Mouse (Mus musculus) neutrophil, adult 5-6 weeks (primary cell): ENCODE measurements around the gene Trank1. TPM values are rescaled to one million over a fixed set of nuclear protein-coding genes. Genes with fewer than 3 reads are reported as not detected.

ENCODE experiments used
- total RNA-seq: library from RNA; stranded (forward); fragments of 200-1000 nt; gene quantifications from 2 replicates; pipeline ENCODE4 v1.2.3, GENCODE M21; 2017

Gene Trank1
- total RNA-seq, 1 experiment from 2014 or later = not detected

Other genes with a start within 250 kb of the Trank1 start
- gene Lrrfip2, start 194.1 kb upstream of the Trank1 start, total RNA-seq = 95.8 and 97.4 TPM in 2 replicates
- 51.4 and 55.0 TPM in 2 replicates for gene Mlh1, start 39.9 kb upstream of the Trank1 start, total RNA-seq
- gene Epm2aip1, start 39.8 kb upstream of the Trank1 start, total RNA-seq = 22.5 and 28.3 TPM in 2 replicates
- gene Dclk3, start 127.3 kb downstream of the Trank1 start, total RNA-seq = not detected in 2 replicates